Mouse (Mus musculus): ENCODE measurements around the gene Tns2. TPM values are rescaled to one million over a fixed set of nuclear protein-coding genes. Genes with fewer than 3 reads are reported as not detected.

The Tns2 gene
- polyA plus RNA-seq, 1 experiment from 2014 or later, result 29.6 TPM

- Histone ChIP-seq H3K9me3 (no peaks in the 10 kb centered on the region), H3K36me3 (peaks cover 56% of the 10 kb centered on the region), H3K9ac (no peak overlapping the region), H3K27ac (peak overlapping the region; percentile 50; the same call in 1 of the 2 replicates), H3K4me1 (peaks cover 47% of the 10 kb centered on the region), H3K4me2 (replicated peaks) (no peak overlapping the region), H3K27me3 (no peaks in the 10 kb centered on the region), H3K4me3 (no peak overlapping the region)
- 77% methylated on average over 8 of the region's 8 CpGs for WGBS
- no peak for ATAC-seq (ENCODE audit: insufficient number of reproducible peaks, insufficient read depth, low FRiP score, low TSS enrichment)
These were observed 2.9 kb upstream of the Tns2 start for GRCm38 (mm10) chr15:102097147-102097915.

- Histone ChIP-seq H3K4me1 (peaks cover 54% of the 10 kb centered on the region), H3K4me3 (no peak overlapping the region), H3K9ac (0 out of 2 replicates have a peak overlapping the region, but pooled peaks have one; percentile 2), H3K27me3 (no peaks in the 10 kb centered on the region), H3K4me2 (replicated peaks) (peak overlapping the region; percentile 81), H3K27ac (peak overlapping the region; percentile 50; the same call in 1 of the 2 replicates), H3K9me3 (no peaks in the 10 kb centered on the region), H3K36me3 (peaks cover 49% of the 10 kb centered on the region)
- 29% methylated on average over 5 of the region's 5 CpGs for WGBS
- no peak for ATAC-seq (ENCODE audit: insufficient number of reproducible peaks, insufficient read depth, low FRiP score, low TSS enrichment)
These were observed 2.1 kb upstream of the Tns2 start for GRCm38 (mm10) chr15:102097991-102098555.

GRCm38 (mm10) chr15:102099260-102099659 lies 953 bp upstream of the Tns2 start:
- peaks cover 66% of the 10 kb centered on the region for H3K4me1 ChIP-seq
- ATAC-seq (ENCODE audit: insufficient number of reproducible peaks, insufficient read depth, low FRiP score, low TSS enrichment), result no peak
- H3K4me3 ChIP-seq, result peak overlapping the region; percentile 57; the same call in 1 of the 2 replicates
- no peak overlapping the region for H3K9ac ChIP-seq
- peak overlapping the region; percentile 81 for H3K4me2 ChIP-seq (replicated peaks)
- H3K36me3 ChIP-seq, result peaks cover 37% of the 10 kb centered on the region
- 24% methylated on average over 5 of the region's 5 CpGs for WGBS
- peak overlapping the region; percentile 96 for H3K27ac ChIP-seq
- H3K9me3 ChIP-seq, result no peaks in the 10 kb centered on the region
- no peaks in the 10 kb centered on the region for H3K27me3 ChIP-seq

DNA sequence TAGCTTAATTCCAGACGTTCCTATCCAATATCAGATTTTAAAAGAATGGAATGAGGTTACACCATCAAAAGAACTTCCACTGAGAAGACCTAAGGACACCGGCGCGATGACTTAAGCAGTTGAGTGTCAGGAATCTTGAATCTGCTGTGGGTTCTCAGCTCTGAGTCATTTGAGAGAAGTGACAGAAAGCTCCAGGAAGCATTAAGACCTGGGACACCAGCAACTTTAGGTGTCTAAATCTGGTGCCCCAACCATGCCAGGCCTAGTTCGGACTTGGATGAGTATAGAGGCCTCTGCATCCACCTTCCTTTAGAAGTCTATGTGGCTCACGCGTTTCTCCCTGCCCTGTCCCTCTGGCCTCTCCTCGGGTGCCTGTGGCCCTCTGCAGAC lies 447 bp upstream of the Tns2 start:
- WGBS, result 22% methylated on average over 8 of the region's 8 CpGs
- H3K27me3 ChIP-seq, result no peaks in the 10 kb centered on the region
- peaks cover 70% of the 10 kb centered on the region for H3K4me1 ChIP-seq
- peak overlapping the region; percentile 81 for H3K4me2 ChIP-seq (replicated peaks)
- peak overlapping the region; percentile 57 for H3K4me3 ChIP-seq
- H3K27ac ChIP-seq, result peak overlapping the region; percentile 96
- peaks cover 32% of the 10 kb centered on the region for H3K36me3 ChIP-seq
- no peaks in the 10 kb centered on the region for H3K9me3 ChIP-seq
- no peak for ATAC-seq (ENCODE audit: insufficient number of reproducible peaks, insufficient read depth, low FRiP score, low TSS enrichment)
- H3K9ac ChIP-seq, result peak overlapping the region; percentile 75

DNA sequence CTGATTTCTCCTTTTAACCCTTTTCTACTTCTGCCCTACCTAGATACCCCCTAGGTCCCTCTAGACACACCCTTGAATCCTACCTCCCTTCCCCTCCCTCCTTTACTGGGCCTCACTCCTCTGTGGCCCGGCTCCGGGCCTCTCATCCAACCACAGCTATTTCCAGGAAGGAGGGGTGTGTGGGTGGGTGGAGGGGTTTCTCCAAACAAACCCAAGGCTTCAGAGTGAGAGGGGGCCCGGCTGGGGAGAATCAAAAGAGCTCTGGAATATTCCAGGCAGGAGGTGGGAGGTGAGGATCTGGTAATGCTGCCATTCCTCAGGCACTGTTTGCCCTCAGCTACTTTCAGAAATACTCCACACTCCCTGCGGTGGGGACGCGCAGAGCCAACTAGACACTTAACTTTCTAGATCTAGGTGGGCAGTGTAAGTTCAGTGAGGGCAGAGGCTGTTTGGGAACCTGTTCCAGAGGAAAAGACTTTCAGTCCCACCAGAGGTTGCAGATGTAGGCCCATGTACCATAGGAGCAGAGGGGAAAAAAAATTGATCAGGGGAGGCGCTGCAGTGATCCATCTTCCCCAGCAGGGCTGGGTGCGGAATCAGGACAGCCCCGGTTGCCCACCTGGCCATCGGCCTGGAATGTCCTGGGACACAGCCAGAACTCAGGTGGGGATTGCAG lies 921 bp downstream of the Tns2 start:
- Histone ChIP-seq H3K27ac (peak overlapping the region; percentile 96), H3K9me3 (no peaks in the 10 kb centered on the region), H3K27me3 (peaks cover 12% of the 10 kb centered on the region; the same call in 1 of the 2 replicates), H3K4me2 (replicated peaks) (peak overlapping the region; percentile 81), H3K36me3 (peaks cover 24% of the 10 kb centered on the region), H3K9ac (peak overlapping the region; percentile 75), H3K4me3 (peak overlapping the region; percentile 57), H3K4me1 (peaks cover 84% of the 10 kb centered on the region)
- 15% methylated on average over 10 of the region's 10 CpGs for WGBS
- ATAC-seq (ENCODE audit: insufficient number of reproducible peaks, insufficient read depth, low FRiP score, low TSS enrichment), result peak; percentile 57

- Histone ChIP-seq H3K4me2 (replicated peaks) (peak overlapping the region; percentile 81), H3K4me1 (peaks cover 90% of the 10 kb centered on the region), H3K36me3 (peaks cover 18% of the 10 kb centered on the region; the same call in 1 of the 2 replicates), H3K4me3 (peak overlapping the region; percentile 41), H3K9me3 (no peaks in the 10 kb centered on the region), H3K27ac (peak overlapping the region; percentile 96), H3K9ac (peak overlapping the region; percentile 61; the same call in 1 of the 2 replicates), H3K27me3 (peaks cover 15% of the 10 kb centered on the region; the same call in 1 of the 2 replicates)
- 25% methylated on average over 11 of the region's 11 CpGs for WGBS
- ATAC-seq (ENCODE audit: insufficient number of reproducible peaks, insufficient read depth, low FRiP score, low TSS enrichment), result no peak
These were observed 1.7 kb downstream of the Tns2 start for GRCm38 (mm10) chr15:102101672-102102541.

DNA sequence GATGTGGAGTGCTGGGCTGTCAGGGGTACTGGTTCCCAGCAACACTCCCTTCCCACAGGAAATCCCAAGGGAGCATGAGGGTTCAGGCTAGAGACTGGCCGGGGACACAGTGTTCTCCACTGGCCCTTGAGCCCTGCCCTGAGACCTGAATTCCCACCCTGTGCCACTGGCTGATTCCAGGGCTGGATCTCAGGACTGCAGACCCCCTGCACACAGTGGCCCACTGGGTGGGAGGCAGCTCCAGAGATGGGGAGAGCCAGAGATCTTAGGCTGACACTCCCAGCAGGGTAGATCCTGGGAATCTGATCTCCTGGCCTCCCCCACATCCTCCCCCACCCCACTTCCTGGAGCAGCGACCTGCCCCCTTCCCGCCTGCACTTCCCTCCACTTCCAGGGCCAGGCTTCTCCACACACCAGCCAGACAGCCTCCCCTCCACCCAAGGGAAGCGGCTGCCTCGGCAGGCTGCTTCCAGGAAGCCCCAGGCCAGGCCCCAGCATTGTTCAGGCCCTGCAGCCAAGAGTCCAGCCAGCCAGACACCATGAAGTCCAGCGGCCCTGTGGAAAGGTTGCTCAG lies 2.4 kb downstream of the Tns2 start:
- Histone ChIP-seq H3K4me1 (peaks cover 88% of the 10 kb centered on the region), H3K4me2 (replicated peaks) (peak overlapping the region; percentile 81), H3K9me3 (no peaks in the 10 kb centered on the region), H3K27ac (peak overlapping the region; percentile 96), H3K27me3 (peaks cover 15% of the 10 kb centered on the region; the same call in 1 of the 2 replicates), H3K9ac (peak overlapping the region; percentile 61), H3K36me3 (0 out of 2 replicates have a peak, but pooled peaks cover 14% of the 10 kb centered on the region), H3K4me3 (peak overlapping the region; percentile 41)
- ATAC-seq (ENCODE audit: insufficient number of reproducible peaks, insufficient read depth, low FRiP score, low TSS enrichment), result no peak
- WGBS, result 4% methylated on average over 6 of the region's 6 CpGs

DNA sequence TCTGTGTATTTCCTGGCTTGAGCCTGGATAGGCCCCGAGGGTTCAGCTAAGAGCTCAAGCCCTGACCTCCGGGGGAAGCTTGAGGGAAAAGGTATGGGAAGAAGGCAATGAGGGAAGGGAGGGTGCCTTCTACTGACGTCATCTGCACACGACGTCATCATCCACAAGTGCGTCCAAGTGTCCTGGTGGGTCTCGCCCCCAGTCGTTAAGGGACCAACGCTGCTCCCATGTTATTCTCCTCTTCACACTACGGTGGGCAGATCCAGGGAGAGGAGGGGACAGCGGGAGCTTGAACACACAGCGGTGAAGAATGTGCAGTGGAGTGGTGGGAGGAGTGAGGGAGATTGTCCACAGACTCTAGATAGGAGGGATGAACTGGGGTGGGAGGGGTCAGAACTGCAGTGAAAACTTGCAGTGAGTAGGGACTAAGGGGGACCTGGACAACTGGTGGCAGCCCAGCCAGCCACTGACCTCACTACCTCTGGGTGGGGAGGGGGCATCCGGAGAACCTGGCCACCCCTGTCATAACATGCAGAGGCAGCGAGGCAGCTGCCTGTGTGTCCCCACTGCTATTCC lies 3.2 kb downstream of the Tns2 start:
- Histone ChIP-seq H3K4me2 (replicated peaks) (peak overlapping the region; percentile 81), H3K9ac (peak overlapping the region; percentile 61), H3K27me3 (peaks cover 15% of the 10 kb centered on the region; the same call in 1 of the 2 replicates), H3K4me3 (peak overlapping the region; percentile 41), H3K9me3 (no peaks in the 10 kb centered on the region), H3K27ac (peak overlapping the region; percentile 96), H3K4me1 (peaks cover 80% of the 10 kb centered on the region), H3K36me3 (peaks cover 14% of the 10 kb centered on the region; the same call in 1 of the 2 replicates)
- ATAC-seq (ENCODE audit: insufficient number of reproducible peaks, insufficient read depth, low FRiP score, low TSS enrichment), result no peak
- WGBS, result 7% methylated on average over 14 of the region's 14 CpGs

DNA sequence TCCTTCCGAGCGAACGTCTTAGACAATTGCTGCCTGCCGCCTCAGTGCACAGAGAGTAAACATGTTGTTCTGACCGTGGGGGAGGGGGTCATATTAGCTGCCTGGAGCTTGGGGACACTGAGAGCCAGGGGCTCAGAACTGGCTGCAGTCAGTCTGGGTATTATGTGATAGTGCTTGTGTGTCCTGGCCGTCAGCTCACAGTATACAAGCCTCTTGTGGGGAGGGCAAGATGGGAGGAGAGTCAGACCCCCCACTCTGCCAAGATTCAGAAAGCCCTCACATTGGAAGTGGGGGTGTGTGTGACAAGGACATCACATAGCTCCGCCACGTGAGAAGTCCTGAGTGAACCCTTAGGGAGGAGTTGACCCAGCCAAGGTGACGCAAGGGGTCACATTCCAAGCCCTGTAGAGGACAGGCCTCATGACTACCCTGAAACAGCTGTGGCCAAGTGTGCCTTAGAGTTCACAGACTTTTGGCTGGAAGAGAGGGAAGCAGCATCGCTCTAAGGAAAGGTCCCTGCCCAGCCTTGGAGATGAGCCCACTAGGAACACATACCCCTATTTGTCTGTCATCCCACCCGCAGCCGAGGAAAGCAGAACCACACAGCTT lies 3.8 kb downstream of the Tns2 start:
- peak overlapping the region; percentile 96 for H3K27ac ChIP-seq
- H3K4me3 ChIP-seq, result peak overlapping the region; percentile 41
- no peaks in the 10 kb centered on the region for H3K9me3 ChIP-seq
- WGBS, result 12% methylated on average over 12 of the region's 12 CpGs
- H3K27me3 ChIP-seq, result peaks cover 15% of the 10 kb centered on the region; the same call in 1 of the 2 replicates
- peak overlapping the region; percentile 61; the same call in 1 of the 2 replicates for H3K9ac ChIP-seq
- peaks cover 18% of the 10 kb centered on the region; the same call in 1 of the 2 replicates for H3K36me3 ChIP-seq
- H3K4me1 ChIP-seq, result peaks cover 74% of the 10 kb centered on the region
- peak overlapping the region; percentile 81 for H3K4me2 ChIP-seq (replicated peaks)
- ATAC-seq (ENCODE audit: insufficient number of reproducible peaks, insufficient read depth, low FRiP score, low TSS enrichment), result no peak

DNA sequence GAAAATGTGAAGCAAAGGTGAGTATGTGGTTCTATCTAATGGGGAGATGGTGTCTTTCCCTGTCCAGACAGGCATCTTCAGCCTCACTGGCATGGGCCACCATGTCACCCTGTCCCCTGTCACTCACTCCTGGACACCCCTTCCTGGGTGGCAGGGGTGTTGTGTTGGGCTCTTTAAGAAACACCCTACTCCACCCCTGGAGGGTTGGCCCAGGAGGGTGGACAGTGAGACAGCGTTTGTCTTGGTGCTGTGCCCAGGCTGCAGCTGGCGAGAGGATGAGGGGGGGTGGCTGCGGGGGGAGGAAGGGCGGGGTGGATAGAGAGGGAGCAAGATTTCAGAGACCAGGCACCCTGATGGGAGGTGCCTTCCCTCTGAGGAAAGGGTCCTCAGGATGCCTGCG lies 5.1 kb downstream of the Tns2 start:
- Histone ChIP-seq H3K36me3 (peaks cover 31% of the 10 kb centered on the region), H3K9ac (no peak overlapping the region), H3K4me2 (replicated peaks) (peak overlapping the region; percentile 24; the same call in 1 of the 2 replicates), H3K4me3 (no peak overlapping the region), H3K27ac (peak overlapping the region; percentile 51), H3K27me3 (peaks cover 15% of the 10 kb centered on the region; the same call in 1 of the 2 replicates), H3K9me3 (no peaks in the 10 kb centered on the region), H3K4me1 (peaks cover 67% of the 10 kb centered on the region)
- no peak for ATAC-seq (ENCODE audit: insufficient number of reproducible peaks, insufficient read depth, low FRiP score, low TSS enrichment)
- 60% methylated on average over 5 of the region's 5 CpGs for WGBS
